Mouse (Mus musculus) heart, postnatal 4 days (tissue): Measurements from ENCODE around the gene Ndel1. TPM values are rescaled to one million over a fixed set of nuclear protein-coding genes. Genes with fewer than 3 reads are reported as not detected.

Source experiments
- DNase-seq: peaks from one replicate; pipeline ENCODE4 v3.0.0; 2021
- total RNA-seq, 2 experiments: library from RNA; stranded (reverse); gene quantifications; 2 replicates each; pipeline ENCODE4 v1.2.3; 2021

Gene Ndel1
- total RNA-seq: 10 to 100 TPM; 57.9 to 66.3 TPM

DNA sequence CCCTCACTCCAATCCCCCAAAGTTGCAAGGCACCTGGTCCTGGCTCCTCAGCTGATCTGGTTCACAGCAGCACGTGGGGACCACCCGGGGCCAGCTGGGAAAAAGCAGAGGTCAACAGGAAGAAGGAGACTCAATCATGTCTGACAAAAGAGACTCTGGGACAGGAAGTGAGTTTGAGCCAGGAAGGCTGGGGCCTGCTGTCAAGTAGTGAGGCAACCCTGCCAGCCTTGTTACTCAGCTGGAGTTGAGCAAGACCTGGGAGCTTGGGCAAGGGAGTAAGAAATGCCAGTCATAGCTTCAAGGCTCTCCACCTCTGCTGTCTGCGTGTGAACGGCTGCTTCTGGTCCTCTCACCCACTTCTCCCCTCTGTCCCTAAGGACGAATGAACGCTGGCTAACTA, at the start of gene Ndel1:
Ndel1 (minus strand) TSS at position 111 of the 400 bp plus-strand sequence.
- DNase-seq: peak; percentile 44

DNA sequence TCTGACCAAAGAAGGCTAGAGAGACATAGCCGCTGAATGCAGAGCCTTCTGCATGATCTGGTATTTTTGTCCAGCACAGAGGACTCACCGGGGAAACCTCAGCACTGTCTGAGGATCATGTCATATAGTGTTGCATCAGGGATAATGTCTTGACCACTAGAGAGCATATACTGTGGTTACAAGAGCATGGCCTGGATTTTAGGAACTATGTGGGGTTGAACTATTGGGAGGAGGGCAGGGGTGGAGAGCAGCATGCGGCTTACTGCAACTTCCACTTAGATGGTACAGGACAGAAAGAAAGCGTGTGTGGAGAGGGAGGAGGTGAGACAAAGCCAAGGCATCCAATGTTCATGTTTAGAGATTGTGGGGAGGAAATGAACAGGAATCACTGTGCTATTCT, 42.9 kb upstream of the Ndel1 start:
- DNase-seq: no peak

- DNase-seq: peak; percentile 26
These were observed 40.0 kb upstream of the Ndel1 start for GRCm38 (mm10) chr11:68911531-68912177.

GRCm38 (mm10) chr11:68908846-68909503, 37.3 kb upstream of the Ndel1 start:
- peak; percentile 17 for DNase-seq

DNA sequence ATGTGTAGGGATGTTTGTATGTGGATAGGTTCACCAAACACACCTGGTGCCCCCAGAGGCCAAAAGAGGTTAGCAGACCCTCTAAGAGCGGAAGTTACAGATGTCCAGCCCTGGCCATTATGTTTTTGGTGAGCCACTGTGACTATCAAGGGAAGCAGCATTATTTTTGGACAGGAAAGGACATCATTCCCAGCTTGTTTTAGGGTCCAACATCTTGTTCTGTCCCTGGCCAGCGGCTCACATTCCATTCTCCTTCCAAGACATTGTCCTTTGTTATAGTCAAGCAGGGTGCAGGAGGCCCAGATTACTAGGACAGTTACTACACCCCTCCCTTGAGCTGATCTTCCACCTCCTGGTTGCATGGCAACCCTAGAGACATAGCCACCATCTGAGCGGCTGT, 35.6 kb upstream of the Ndel1 start:
- no peak for DNase-seq

DNA sequence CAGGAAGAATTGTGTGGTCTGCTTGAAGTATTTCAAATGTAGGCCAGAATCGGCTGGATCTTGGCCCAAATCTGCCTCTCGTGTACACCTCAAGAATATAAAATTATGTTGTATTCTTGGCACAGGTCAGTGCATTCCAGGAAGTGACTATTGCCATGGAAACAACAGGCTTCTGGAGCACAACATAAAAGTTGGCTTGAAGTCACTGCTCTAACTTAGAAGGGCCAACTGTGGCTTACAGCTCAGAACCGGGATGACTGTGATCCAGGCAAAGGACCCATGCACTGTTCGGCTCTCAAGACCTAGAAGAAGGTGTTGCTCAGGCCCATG, 34.8 kb upstream of the Ndel1 start:
- DNase-seq: peak; percentile 24

DNA sequence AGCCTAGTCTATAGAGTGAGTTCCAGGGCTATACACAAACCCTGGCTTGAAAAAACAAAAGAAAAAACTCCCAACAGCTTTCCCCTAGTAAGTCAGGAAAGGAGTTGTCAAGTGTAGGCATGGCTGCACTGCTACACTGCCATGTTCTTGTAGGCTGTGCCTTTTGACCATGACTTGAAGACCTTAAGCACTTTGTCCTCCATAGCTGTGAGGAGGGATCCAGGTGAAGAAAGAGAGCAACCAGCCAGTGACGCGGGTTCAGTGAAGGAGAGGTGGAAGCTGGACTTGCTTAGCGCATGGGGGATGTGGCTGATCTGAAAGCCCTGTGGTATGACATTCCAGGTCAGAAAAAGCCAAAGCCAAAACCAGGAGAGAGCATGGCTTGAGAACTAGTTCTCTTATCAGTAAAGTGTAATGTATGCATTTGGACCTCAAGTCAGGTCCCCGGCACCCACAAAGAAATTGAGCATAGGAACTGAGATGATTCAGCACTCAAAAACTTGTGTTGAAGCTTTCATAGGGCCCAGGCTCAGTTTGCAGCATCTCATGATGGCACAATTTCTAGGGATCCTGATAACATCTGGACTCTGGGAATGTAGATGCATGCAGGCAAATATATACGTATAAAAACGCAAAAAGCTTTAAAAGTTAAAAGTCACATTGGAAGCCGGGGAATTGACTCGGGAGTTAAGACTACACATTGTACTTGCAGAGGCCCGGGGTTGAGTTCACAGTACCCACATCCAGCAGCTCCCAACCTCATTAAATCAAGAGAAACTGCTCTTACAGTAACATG, 34.2 kb upstream of the Ndel1 start:
- DNase-seq: no peak

DNA sequence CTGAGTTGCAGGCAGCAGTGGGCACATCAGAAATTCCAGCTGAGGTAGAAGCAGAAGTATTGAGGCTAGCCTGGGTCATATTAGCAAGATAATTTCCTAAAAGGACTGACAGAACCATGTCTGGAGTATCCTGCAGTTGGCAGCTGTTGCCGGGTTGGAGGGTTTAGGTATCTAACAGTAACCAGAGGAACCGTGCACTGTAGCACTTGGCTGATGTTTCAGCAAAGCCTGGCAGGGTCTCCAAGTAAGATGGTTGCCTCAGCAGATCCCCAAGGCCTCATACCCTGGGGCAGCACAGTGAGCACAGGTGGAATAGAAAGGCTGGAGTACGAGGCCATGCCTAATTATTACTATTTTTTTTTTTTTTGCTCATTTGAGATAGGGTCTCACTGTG, 33.5 kb upstream of the Ndel1 start:
- peak; percentile 19 for DNase-seq

GRCm38 (mm10) chr11:68904375-68905137, 32.9 kb upstream of the Ndel1 start:
- DNase-seq: peak; percentile 88

GRCm38 (mm10) chr11:68903775-68904174, 32.1 kb upstream of the Ndel1 start:
- DNase-seq: no peak

GRCm38 (mm10) chr11:68902823-68903222, 31.2 kb upstream of the Ndel1 start:
- no peak for DNase-seq

GRCm38 (mm10) chr11:68902367-68902766, 30.7 kb upstream of the Ndel1 start:
- no peak for DNase-seq

DNA sequence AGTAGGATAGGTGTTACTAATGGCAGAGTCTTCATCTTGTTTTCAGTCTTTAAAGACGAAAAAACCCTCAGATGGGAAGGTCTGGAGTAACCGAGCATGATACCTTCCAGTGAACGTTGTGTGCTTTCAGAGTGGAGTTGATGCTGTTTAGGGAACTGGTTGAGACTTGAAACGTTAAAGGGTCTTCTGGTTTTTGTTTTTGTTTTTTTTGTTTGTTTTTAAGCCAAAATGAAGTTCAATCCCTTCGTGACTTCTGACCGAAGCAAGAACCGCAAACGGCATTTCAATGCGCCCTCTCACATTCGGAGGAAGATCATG, 30.3 kb upstream of the Ndel1 start:
- no peak for DNase-seq

- peak; percentile 99 for DNase-seq
These were observed 29.8 kb upstream of the Ndel1 start, which contains the start of gene Rpl26 for GRCm38 (mm10) chr11:68901351-68902046. TSS of gene Rpl26 (plus strand) at chr11:68901583.

DNA sequence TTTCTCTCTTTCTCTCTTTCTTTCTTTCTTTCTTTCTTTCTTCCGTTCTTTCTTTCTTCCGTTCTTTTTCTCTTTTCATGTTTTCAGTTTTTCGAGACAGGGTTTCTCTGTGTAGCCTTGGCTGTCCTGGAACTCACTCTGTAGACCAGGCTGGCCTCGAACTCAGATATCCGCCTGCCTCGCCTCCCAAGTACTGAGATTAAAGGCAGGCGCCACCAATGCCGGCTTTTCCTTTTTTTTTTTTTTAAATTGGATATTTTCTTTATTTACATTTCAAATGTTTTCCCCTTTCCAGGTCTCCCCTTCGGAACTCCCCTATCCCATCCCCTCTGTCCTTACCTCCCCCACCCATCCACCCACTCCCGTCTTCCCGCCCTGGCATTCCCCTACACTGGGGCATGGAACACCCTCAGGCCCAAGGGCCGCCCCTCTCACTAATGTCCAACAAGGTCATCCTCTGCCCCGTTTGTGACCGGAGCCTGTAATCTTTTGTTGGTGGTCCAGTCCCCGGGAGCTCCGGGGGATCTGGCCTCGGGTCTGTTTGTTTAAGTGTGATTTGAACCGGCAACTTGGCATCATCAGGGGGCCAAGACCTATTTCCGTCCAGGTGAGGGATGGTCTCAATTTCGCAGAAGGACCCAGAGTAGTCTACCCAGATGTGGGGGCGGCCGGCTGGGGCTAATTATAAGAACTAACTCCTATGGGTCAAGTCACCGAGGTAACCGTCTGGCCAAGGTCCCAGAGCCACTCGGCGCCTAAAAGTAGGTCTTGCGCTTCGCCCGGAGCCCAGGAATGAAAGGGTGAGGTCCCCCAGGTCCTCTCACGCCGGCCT, 29.1 kb upstream of the Ndel1 start:
- DNase-seq: peak; percentile 13

- DNase-seq: no peak
These were observed 28.2 kb upstream of the Ndel1 start for GRCm38 (mm10) chr11:68899815-68900214.

DNA sequence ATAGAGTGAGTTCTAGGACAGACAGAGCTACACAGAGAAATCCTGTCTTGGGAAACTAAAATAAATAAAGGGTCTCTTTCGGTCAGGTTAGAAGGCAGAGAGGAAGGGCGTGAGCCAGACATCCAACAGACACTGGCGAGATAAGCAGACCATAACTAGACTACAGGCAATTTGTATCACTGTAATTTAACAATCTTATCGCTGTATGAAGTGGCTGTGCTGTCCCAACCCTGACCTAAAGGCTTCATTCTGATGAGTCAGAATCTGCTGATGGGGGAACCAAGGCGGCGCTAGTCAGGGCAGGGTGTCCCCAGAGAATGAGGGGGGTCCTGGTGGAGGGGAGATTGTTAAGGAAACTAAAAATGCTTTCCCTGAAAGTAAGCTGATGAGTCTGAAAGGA, 27.1 kb upstream of the Ndel1 start:
- no peak for DNase-seq

DNA sequence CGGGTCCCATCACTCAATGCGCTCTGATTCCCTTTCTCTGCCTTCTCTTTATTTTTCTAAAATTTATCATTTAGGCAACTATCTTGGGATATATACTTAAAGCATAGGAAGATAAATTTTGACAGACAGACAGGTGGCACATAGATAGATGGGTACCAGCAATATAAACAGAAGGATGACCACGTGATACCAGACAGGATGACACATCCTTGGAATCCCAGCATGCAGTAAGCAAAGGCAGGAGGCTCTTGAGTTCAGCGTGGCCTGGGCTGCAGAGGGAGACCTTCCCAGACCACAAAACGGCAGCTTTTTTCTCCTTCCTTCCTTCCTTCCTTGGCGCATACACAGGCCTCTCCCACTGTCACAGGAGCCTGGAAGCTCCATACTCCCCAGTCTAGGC, 26.2 kb upstream of the Ndel1 start:
- no peak for DNase-seq

- DNase-seq: peak; percentile 29
These were observed 25.5 kb upstream of the Ndel1 start for GRCm38 (mm10) chr11:68897120-68897519.

GRCm38 (mm10) chr11:68896247-68896646, 24.6 kb upstream of the Ndel1 start:
- no peak for DNase-seq

DNA sequence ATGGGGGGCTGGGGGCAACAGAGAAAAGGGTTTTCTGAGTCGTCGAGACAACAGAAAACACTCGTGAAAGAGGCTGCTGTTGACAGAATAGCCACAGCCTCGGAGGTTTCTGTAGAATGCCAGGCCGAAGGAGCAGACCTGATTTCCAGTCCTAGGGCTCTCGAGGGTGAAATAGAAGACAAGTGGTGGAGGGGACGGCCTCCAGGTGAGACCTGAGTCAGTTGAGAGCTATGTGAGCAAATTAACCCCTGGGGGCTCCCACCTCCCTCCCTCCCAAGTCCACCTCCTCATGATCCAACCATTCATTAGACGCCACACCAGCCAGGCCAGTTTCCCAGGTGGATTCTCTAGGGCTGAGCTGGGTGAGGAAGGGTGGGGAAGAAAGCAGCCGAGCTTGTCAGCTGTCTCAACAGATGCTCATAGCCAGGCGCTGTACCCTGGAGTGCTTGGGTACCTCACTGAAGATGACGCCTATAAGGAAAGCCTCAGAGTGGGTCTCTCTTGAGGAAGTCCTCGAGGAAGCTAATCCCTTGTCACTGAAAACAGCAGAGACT, 22.3 kb upstream of the Ndel1 start:
- no peak for DNase-seq
